Mouse (Mus musculus): ENCODE data around the gene Epb41l5. TPM values are rescaled to one million over a fixed set of nuclear protein-coding genes. Genes with fewer than 3 reads are reported as not detected.

The Epb41l5 gene
- polyA plus RNA-seq, 1 experiment from 2014 or later: 49.9 TPM

DNA sequence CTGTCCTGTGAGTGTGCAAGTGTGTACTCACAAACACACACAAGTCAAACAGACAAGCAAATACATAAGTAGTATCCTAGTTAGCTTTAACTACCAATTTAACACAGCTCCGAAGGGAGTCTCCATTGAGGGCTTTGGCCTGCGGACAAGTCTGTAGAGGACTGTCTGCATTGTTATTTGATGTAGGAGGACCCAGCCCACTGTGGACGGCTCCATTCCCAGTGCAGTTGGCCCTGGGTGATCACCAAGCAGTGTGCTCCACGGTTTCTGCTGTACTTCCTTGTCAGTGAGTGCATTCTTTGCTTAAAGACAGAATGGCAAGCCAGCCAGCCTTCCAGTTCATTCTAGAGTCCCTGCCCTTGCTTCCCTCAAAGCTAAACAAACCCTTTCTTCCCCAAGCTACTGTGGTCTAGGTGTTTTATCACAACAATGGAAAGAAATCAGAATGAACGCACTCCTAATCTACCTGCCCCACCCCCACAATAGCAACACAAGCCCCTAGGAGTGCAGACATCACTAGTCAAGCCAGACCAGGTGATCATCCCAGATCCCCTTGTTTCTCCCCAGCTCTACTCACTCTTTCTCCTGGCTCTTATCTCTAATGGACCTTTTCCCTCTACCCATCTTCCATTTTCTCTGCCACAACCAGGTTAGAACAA is 151.3 kb downstream of the Epb41l5 start:
- no peak for DNase-seq
- Histone ChIP-seq H3K4me3 (ENCODE audit: low read depth, low read length) (no peak overlapping the region), H3K9me3 (ENCODE audit: low read depth, low read length) (no peaks in the 10 kb centered on the region), H3K36me3 (ENCODE audit: insufficient read depth) (peaks cover 23% of the 10 kb centered on the region), H3K27me3 (ENCODE audit: insufficient read depth, low read length) (no peaks in the 10 kb centered on the region), H3K9ac (no peak overlapping the region), H3K4me2 (no peak overlapping the region), H3K27ac (ENCODE audit: low read depth) (no peak overlapping the region; the same call in 1 of the 2 replicates), H3K4me1 (ENCODE audit: insufficient read depth) (peaks cover 20% of the 10 kb centered on the region)
- 68% methylated on average over 5 of the region's 5 CpGs for WGBS
- no peak for ATAC-seq (ENCODE audit: insufficient read depth)
- TF ChIP-seq CTCF (IDR thresholded peaks at IDR 0.05; ENCODE audit: low read depth): no peak

- Histone ChIP-seq H3K36me3 (ENCODE audit: insufficient read depth) (0 out of 2 replicates have a peak, but pooled peaks cover 11% of the 10 kb centered on the region), H3K27ac (ENCODE audit: low read depth) (no peak overlapping the region), H3K4me2 (no peak overlapping the region), H3K9ac (no peak overlapping the region), H3K9me3 (ENCODE audit: low read depth, low read length) (no peaks in the 10 kb centered on the region), H3K27me3 (ENCODE audit: insufficient read depth, low read length) (no peaks in the 10 kb centered on the region), H3K4me3 (ENCODE audit: low read depth, low read length) (no peak overlapping the region), H3K4me1 (ENCODE audit: insufficient read depth) (peaks cover 33% of the 10 kb centered on the region)
- ATAC-seq (ENCODE audit: insufficient read depth) (no peak), DNase-seq (no peak)
- no peak for TF ChIP-seq CTCF (IDR thresholded peaks at IDR 0.05; ENCODE audit: low read depth)
- 81% methylated on average over 6 of the region's 6 CpGs for WGBS
These were observed 153.4 kb downstream of the Epb41l5 start for GRCm38 (mm10) chr1:119495396-119495775.

Other genes starting within 250 kb of the Epb41l5 start
- gene Inhbb, start 226.8 kb downstream of the Epb41l5 start, polyA plus RNA-seq (2014; fragmentation: Nextera tagmentation; extraction: Ambion mirVana): 0.13 and 0.20 TPM in 2 replicates
- gene Ralb, start 144.2 kb downstream of the Epb41l5 start, polyA plus RNA-seq (2014; fragmentation: Nextera tagmentation; extraction: Ambion mirVana): 219 and 221 TPM in 2 replicates
- gene Tmem185b, start 122.8 kb downstream of the Epb41l5 start, polyA plus RNA-seq (2014; fragmentation: Nextera tagmentation; extraction: Ambion mirVana): 32.4 and 33.2 TPM in 2 replicates
- gene Ptpn4, start 188.6 kb upstream of the Epb41l5 start, polyA plus RNA-seq (2014; fragmentation: Nextera tagmentation; extraction: Ambion mirVana): 13.9 and 15.7 TPM in 2 replicates